Comparison of ENCODE assay signal across 8 mouse cellular contexts in genomic region chr5:117313420-117313819, GRCm38 (mm10). TPM values are rescaled to one million over a fixed set of nuclear protein-coding genes. Genes with fewer than 3 reads are reported as not detected.
DNase-seq lines count a peak whose midpoint lies in the region; ATAC-seq lines count a peak whose summit lies in the region.

No protein-coding gene starts in this region.

- ATAC-seq in heart, embryonic 13.5 days (ENCODE audit: extremely low read depth, insufficient number of reproducible peaks, low FRiP score, low TSS enrichment): no peak
- peak; percentile 50; the same call in 1 of the 2 replicates for ATAC-seq in kidney, embryonic 16.5 days (ENCODE audit: low FRiP score, low TSS enrichment)
- ATAC-seq in stomach, embryonic 14.5 days (ENCODE audit: insufficient number of reproducible peaks, insufficient read depth, low FRiP score, low read depth): peak; percentile 35; the same call in 1 of the 2 replicates
- ATAC-seq in inflammation-experienced regulatory T-cells, adult 6 months: no peak

- 16% methylated on average over 13 of the region's 14 CpGs for WGBS in heart, embryonic 13.5 days
- 17% methylated on average over 14 of the region's 14 CpGs for WGBS in kidney, embryonic 16.5 days
- WGBS in stomach, embryonic 14.5 days: 16% methylated on average over 14 of the region's 14 CpGs

- DNase-seq in Muller cell, postnatal 12 days (ENCODE audit: inconsistent ontology term): peak; percentile 15
- DNase-seq in embryo, embryonic 10.5 days (ENCODE audit: low spot score): peak; percentile 68
- DNase-seq in lung, postnatal 25 days (ENCODE audit: low spot score): peak; percentile 71
- no peak for DNase-seq in cerebellum, postnatal 25 days

- peak overlapping the region; percentile 63 for H3K4me2 ChIP-seq in heart, embryonic 13.5 days
- H3K4me2 ChIP-seq in kidney, embryonic 16.5 days (replicated peaks; ENCODE audit: low read depth, low read length): peak overlapping the region; percentile 57
- H3K4me2 ChIP-seq in stomach, embryonic 14.5 days (replicated peaks; ENCODE audit: low read depth, low read length): peak overlapping the region; percentile 24

- peaks cover 22% of the 10 kb centered on the region for H3K4me1 ChIP-seq in heart, embryonic 13.5 days
- peaks cover 13% of the 10 kb centered on the region for H3K4me1 ChIP-seq in kidney, embryonic 16.5 days (ENCODE audit: insufficient read depth, low read length)
- H3K4me1 ChIP-seq in stomach, embryonic 14.5 days (ENCODE audit: control insufficient read depth, insufficient read depth, low read length): peaks cover 18% of the 10 kb centered on the region

- peak overlapping the region; percentile 44 for H3K4me3 ChIP-seq in heart, embryonic 13.5 days
- H3K4me3 ChIP-seq in kidney, embryonic 16.5 days (ENCODE audit: low read length): peak overlapping the region; percentile 43
- H3K4me3 ChIP-seq in stomach, embryonic 14.5 days (ENCODE audit: low read depth, low read length): peak overlapping the region; percentile 8; the same call in 1 of the 2 replicates

- peak overlapping the region; percentile 33 for H3K9ac ChIP-seq in heart, embryonic 13.5 days
- H3K9ac ChIP-seq in kidney, embryonic 16.5 days (replicated peaks; ENCODE audit: low read length): peak overlapping the region; percentile 50
- H3K9ac ChIP-seq in stomach, embryonic 14.5 days (replicated peaks; ENCODE audit: low read depth, low read length): no peak overlapping the region

- no peaks in the 10 kb centered on the region; the same call in 1 of the 2 replicates for H3K27me3 ChIP-seq in heart, embryonic 13.5 days (replicated peaks)
- H3K27me3 ChIP-seq in kidney, embryonic 16.5 days (ENCODE audit: insufficient read depth, low read length): no peaks in the 10 kb centered on the region
- no peaks in the 10 kb centered on the region for H3K27me3 ChIP-seq in stomach, embryonic 14.5 days (ENCODE audit: control insufficient read depth, insufficient read depth, low read length)

- H3K9me3 ChIP-seq in heart, embryonic 13.5 days: no peaks in the 10 kb centered on the region
- H3K9me3 ChIP-seq in kidney, embryonic 16.5 days (ENCODE audit: low read length): no peaks in the 10 kb centered on the region
- H3K9me3 ChIP-seq in stomach, embryonic 14.5 days (ENCODE audit: control insufficient read depth, low read depth, low read length): no peaks in the 10 kb centered on the region

- no peak overlapping the region for H3K27ac ChIP-seq in heart, embryonic 13.5 days (replicated peaks)
- peak overlapping the region; percentile 36; the same call in 1 of the 2 replicates for H3K27ac ChIP-seq in kidney, embryonic 16.5 days (ENCODE audit: low read length)
- H3K27ac ChIP-seq in stomach, embryonic 14.5 days (ENCODE audit: low read length): peak overlapping the region; percentile 84; the same call in 1 of the 2 replicates

- no peaks in the 10 kb centered on the region for H3K36me3 ChIP-seq in heart, embryonic 13.5 days
- no peaks in the 10 kb centered on the region for H3K36me3 ChIP-seq in kidney, embryonic 16.5 days (ENCODE audit: insufficient read depth, low read length)
- no peaks in the 10 kb centered on the region for H3K36me3 ChIP-seq in stomach, embryonic 14.5 days (ENCODE audit: control insufficient read depth, insufficient read depth, low read length)

RNA-seq across cellular contexts. Expression of gene Vsig10, which starts 5.5 kb away (rescaled TPM):
- 7.6 and 8.1 TPM in 2 replicates for polyA plus RNA-seq in heart, embryonic 13.5 days (2015; fragmentation: Nextera tagmentation; extraction: Ambion mirVana)
- 14.6 and 17.1 TPM in 2 replicates for polyA plus RNA-seq in kidney, embryonic 16.5 days (2015; fragmentation: Nextera tagmentation; extraction: Ambion mirVana)
- 10.9 and 14.5 TPM in 2 replicates for polyA plus RNA-seq in stomach, embryonic 14.5 days (2014; fragmentation: Nextera tagmentation; extraction: Ambion mirVana)
- polyA plus RNA-seq in inflammation-experienced regulatory T-cells, adult 6 months (2017; shearing (Covaris generic)): 1 to 10 TPM; 4.1 to 7.8 (median 5.7) TPM

RNA-seq across cellular contexts. Expression of gene Pebp1, which starts 26.0 kb away (rescaled TPM):
- 576 and 649 TPM in 2 replicates for polyA plus RNA-seq in heart, embryonic 13.5 days (2015; fragmentation: Nextera tagmentation; extraction: Ambion mirVana)
- polyA plus RNA-seq in kidney, embryonic 16.5 days (2015; fragmentation: Nextera tagmentation; extraction: Ambion mirVana): 841 and 885 TPM in 2 replicates
- 706 and 729 TPM in 2 replicates for polyA plus RNA-seq in stomach, embryonic 14.5 days (2014; fragmentation: Nextera tagmentation; extraction: Ambion mirVana)
- 100 to 1,000 TPM; 125 to 143 (median 133) TPM for polyA plus RNA-seq in inflammation-experienced regulatory T-cells, adult 6 months (2017; shearing (Covaris generic))

RNA-seq across cellular contexts. Expression of gene Wsb2, which starts 43.7 kb away (rescaled TPM):
- 74.2 and 79.3 TPM in 2 replicates for polyA plus RNA-seq in heart, embryonic 13.5 days (2015; fragmentation: Nextera tagmentation; extraction: Ambion mirVana)
- 45.7 and 69.7 TPM in 2 replicates for polyA plus RNA-seq in kidney, embryonic 16.5 days (2015; fragmentation: Nextera tagmentation; extraction: Ambion mirVana)
- 40.0 and 53.1 TPM in 2 replicates for polyA plus RNA-seq in stomach, embryonic 14.5 days (2014; fragmentation: Nextera tagmentation; extraction: Ambion mirVana)
- polyA plus RNA-seq in inflammation-experienced regulatory T-cells, adult 6 months (2017; shearing (Covaris generic)): 10 to 100 TPM in 2 of 3 experiments, 1 to 10 TPM in 1; 9.8 to 11.3 (median 11.1) TPM

Comparison
In these comparisons a context has a peak if more than half of its experiments do, and no peak if none do; other contexts are left out.
1. DNase-seq: peak in Muller cell, postnatal 12 days (single experiment), embryo, embryonic 10.5 days (single experiment) and lung, postnatal 25 days (single experiment); none in cerebellum, postnatal 25 days (0 of 2).
2. ATAC-seq: peak in kidney, embryonic 16.5 days (single experiment) and stomach, embryonic 14.5 days (single experiment); none in heart, embryonic 13.5 days (single experiment) and inflammation-experienced regulatory T-cells, adult 6 months (single experiment).
3. Peak in every context shown above with its lines, with median percentiles within 50 percentile points of each other: H3K4me2 ChIP-seq and H3K4me3 ChIP-seq.